Mouse (Mus musculus): ENCODE results near the gene Fgfr2.
"Not testable (repeated sequence)": the region's sequence is repeated elsewhere in the genome, so short reads cannot be mapped to it uniquely, and the experiment has no call there.

Gene Fgfr2

DNA sequence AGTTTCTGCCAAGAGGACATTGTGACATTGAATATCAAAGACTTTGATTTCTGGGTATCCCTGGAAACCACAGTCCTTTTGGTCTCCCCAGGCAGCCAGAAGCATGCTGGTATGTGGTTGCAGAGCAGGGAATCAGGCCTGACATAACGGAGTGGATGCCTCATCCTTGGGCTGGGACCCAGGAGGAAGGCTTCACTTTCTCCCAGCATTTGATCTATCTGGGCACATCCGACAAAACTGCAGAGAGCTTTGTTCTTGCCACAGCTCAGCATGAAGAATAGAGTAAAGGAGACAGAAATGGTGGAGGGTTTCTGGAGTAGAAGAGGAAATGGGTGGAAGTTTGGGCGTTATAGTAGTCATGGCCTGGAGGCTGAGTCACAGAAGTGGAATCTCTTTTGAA, 1990.0 kb downstream of the Fgfr2 start:
- DNase-seq (ENCODE audit: low spot score), result no peak

GRCm38 (mm10) chr7:131130021-131130420, 1993.1 kb downstream of the Fgfr2 start:
- DNase-seq (ENCODE audit: low spot score), result no peak

DNA sequence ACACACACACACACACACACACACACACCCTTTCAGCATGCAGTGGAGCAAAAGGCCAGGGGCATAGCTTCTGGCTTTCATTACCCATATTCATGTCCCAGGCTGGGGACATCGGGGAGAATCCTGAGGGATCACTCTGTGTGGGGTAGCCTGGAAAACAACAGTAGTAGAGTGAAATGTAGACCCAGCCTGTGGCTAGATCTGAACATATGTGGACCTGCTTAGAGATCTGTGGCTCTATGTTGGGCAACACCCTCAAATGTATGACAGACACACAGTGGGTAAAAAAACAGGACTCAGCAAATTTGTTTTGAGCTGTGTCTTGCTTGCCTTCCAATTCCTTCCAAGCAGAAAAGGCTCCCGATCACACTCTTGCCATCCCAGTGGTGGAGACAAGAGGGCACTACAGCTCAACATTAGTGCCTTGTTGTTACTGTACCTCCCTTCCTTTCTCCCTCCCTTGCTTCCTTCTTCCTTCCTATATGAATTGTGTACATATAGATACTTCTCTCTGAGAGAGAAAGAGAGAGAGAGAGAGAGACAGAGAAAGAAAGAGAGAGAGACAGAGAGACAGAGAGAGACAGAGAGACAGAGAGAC, 2000.8 kb downstream of the Fgfr2 start:
- DNase-seq (ENCODE audit: low spot score), result no peak

- DNase-seq (ENCODE audit: low spot score), result no peak
Measured at GRCm38 (mm10) chr7:131114434-131114833, 2008.7 kb downstream of the Fgfr2 start.

DNA sequence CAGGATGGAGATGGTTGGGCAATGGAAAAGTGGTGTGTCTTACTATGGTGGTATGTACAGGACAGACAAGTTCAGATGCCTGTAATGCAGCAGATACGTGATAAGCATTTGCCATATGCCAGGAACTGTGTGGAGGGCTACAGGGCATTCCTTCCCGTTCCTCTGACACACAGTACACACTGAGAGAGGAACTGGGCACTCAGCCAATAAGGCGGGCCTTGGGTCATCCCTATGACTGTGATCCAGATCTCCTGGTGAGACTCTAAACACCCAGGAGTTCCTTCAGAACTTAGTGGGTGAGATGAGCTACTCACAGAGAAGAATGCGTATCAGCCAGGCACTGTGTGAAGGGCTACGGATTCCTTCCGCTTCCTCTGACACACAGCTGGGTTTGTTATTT, 2009.5 kb downstream of the Fgfr2 start:
- DNase-seq (ENCODE audit: low spot score), result no peak

- DNase-seq (ENCODE audit: low spot score), result peak; percentile 5
Measured at GRCm38 (mm10) chr7:131112486-131112885, 2010.7 kb downstream of the Fgfr2 start.

DNA sequence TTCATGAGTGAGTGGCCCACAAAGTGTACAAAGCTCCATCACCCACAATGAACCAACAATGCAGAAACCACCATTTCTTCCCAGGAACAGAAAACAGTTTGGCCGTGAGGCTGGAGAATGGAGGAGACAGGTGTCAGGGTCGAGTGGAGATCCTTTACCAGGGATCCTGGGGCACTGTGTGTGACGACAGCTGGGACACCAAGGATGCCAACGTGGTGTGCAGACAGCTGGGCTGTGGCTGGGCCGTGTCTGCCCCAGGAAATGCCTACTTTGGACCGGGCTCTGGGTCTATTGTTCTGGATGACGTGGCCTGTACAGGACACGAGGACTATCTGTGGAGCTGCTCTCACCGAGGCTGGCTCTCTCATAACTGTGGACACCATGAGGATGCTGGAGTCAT, 2040.7 kb downstream of the Fgfr2 start:
- DNase-seq (ENCODE audit: low spot score), result not testable (repeated sequence)

DNA sequence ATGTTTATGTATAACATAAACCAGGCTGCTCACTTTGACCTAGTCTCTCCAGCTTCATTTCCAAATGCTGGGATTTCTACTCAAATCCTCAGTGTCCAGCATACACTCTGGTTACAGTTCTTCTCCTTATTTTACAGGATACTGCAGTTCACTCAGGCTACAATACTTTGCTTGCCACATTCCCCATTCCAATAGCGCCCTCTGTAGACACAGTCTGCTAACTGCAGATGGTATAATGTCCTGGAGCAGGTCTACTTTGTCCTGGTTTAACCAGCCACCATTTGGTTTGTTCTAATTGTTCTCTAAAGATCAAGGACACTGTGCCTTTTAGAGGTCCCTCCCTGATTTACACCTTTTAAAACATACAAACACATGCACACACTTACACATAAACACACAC, 2047.2 kb downstream of the Fgfr2 start:
- DNase-seq (ENCODE audit: low spot score), result peak; percentile 45

DNA sequence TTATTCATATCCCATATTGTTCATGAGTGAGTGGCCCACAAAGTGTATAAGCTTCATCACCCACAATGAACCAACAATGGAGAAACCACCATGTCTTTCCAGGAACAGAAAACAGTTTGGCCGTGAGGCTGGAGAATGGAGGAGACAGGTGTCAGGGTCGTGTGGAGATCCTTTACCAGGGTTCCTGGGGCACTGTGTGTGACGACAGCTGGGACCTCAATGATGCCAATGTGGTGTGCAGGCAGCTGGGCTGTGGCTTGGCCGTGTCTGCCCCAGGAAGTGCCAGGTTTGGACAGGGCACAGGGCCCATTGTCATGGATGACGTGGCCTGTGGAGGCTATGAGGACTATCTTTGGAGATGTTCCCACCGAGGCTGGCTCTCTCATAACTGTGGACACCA, 2049.1 kb downstream of the Fgfr2 start:
- not testable (repeated sequence) for DNase-seq (ENCODE audit: low spot score)

DNA sequence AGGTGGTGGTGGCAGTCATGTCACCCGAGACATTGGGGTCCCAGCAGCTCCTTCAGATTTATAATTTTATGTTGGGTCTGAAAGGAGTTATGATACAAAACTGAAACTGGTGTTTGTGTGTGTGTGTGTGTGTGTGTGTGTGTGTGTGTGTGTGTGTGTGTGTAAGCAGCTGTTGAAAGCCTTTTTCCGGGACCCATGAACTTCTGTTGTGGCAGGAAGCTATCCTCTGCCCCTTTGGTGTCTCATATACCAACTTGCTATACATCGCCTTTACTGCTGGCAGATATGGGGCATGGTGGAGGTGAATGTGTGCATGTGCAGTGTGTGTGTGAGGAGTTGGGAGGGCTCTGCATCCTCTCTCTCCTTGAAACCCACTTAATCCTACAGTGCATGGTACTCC, 2049.7 kb downstream of the Fgfr2 start:
- DNase-seq (ENCODE audit: low spot score), result peak; percentile 76

DNA sequence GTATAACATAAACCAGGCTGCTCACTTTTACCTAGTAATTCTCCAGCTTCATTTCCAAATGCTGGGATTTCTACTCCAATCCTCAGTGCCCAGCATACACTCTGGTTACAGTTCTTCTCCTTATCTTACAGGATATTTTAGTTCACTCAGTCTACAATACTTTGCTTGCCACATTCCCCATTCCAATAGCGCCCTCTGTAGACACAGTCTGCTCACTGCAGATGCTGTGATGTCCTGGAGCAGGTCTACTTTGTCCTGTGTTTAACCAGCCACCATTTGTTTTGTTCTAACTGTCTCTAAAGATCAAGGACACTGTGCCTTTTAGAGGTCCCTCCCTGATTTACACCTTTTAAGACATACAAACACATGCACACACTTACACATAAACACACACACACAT, 2055.0 kb downstream of the Fgfr2 start:
- DNase-seq (ENCODE audit: low spot score), result peak; percentile 66

GRCm38 (mm10) chr7:131062541-131062940, 2060.6 kb downstream of the Fgfr2 start:
- DNase-seq (ENCODE audit: low spot score), result no peak

DNA sequence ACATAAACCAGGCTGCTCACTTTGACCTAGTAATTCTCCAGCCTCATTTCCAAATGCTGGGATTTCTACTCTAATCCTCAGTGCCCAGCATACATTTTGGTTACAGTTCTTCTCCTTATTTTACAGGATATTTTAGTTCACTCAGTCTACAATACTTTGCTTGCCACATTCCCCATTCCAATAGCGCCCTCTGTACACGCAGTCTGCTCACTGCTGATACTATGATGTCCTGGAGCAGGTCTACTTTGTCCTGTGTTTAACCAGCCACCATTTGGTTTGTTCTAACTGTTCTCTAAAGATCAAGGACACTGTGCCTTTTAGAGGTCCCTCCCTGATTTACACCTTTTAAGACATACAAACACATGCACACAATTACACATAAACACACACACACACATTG, 2063.3 kb downstream of the Fgfr2 start:
- DNase-seq (ENCODE audit: low spot score), result peak; percentile 28

DNA sequence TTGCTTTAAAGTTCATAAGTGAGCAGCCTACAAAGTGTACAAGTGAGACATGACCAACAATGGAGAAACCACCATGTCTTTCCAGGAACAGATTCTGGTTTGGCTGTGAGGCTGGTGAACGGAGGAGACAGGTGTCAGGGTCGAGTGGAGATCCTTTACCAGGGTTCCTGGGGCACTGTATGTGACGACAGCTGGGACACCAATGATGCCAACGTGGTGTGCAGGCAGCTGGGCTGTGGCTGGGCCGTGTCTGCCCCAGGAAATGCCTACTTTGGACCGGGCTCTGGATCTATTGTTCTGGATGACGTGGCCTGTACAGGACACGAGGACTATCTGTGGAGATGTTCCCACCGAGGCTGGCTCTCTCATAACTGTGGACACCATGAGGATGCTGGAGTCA, 2065.2 kb downstream of the Fgfr2 start:
- not testable (repeated sequence) for DNase-seq (ENCODE audit: low spot score)

GRCm38 (mm10) chr7:131054808-131055370, 2068.3 kb downstream of the Fgfr2 start:
- DNase-seq (ENCODE audit: low spot score), result peak; percentile 68

GRCm38 (mm10) chr7:131049829-131050228, 2073.3 kb downstream of the Fgfr2 start:
- not testable (repeated sequence) for DNase-seq (ENCODE audit: low spot score)

DNA sequence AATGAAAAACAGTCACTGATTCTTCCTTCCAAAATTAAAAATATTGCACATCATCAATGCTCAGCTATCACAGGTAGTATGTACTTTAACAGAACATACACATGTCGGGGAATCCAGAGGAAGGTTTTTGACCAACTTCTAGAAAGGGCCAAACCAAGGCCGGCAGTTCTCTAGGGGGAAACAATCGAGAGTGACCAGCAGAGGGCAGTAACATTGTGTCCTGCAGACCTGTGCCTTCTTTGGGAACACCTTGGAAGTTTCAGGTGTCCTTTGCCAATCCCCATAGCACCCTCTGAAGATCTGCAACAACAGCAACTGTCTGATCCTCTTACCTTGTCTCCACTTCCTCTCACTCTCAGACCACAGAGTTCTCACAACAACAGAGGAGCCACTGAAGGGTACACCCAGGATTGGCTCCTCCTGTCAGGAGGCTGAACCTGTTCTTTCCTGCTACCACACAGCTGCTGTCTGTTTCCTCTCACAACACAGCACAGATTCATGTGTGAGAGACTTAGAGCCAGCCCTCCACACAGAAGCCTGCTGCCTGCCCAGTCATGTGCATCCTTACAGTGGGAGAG, 2077.8 kb downstream of the Fgfr2 start:
- DNase-seq (ENCODE audit: low spot score), result peak; percentile 77

DNA sequence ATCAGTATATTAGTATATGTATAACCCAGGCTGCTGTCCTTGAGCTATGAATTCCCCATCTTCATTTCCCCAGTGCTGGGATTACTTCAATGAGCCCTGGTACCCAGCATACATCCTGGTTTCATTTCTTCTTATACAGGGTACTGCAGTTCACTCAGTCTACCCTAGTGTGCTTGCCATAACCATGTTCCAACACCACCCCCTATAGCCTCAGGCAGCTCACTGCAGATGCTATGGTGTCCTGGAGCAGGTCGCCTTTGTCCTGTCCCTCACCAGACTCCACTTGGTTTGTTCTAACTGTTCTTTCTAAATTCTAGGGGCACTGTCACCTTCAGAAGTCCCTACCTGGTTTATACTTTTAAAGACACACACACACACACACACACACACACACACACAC, 2080.5 kb downstream of the Fgfr2 start:
- DNase-seq (ENCODE audit: low spot score), result peak; percentile 12

- DNase-seq (ENCODE audit: low spot score), result not testable (repeated sequence)
Measured at GRCm38 (mm10) chr7:131040760-131041159, 2082.4 kb downstream of the Fgfr2 start.

GRCm38 (mm10) chr7:131037083-131037482, 2086.1 kb downstream of the Fgfr2 start:
- no peak for DNase-seq (ENCODE audit: low spot score)

GRCm38 (mm10) chr7:131036396-131036795, 2086.8 kb downstream of the Fgfr2 start:
- peak; percentile 57 for DNase-seq (ENCODE audit: low spot score)

- DNase-seq (ENCODE audit: low spot score), result no peak
Measured at GRCm38 (mm10) chr7:131031755-131032154, 2091.4 kb downstream of the Fgfr2 start, which contains the start of gene Dmbt1. Gene Dmbt1 (plus strand): TSS chr7:131032053.

- no peak for DNase-seq (ENCODE audit: low spot score)
Measured at GRCm38 (mm10) chr7:131027557-131027956, 2095.6 kb downstream of the Fgfr2 start.

DNA sequence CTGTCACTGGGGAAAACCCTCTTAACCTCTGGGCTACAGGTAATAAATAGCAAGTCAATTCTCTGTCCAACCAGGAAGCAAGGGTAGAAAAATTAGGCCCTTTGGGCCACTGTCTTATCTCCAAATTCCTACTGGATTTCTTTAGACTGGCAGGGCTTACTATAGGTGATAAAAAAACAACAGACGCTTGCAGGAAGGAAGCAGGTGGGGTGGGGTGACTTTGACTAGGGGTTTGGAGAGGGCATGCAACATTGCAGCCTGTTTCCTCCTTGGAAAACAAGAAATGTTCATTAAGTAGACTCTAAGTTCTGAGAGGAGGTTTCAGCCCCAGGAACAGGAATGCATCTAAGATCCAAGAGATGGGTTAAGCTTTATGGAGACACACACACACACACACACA, 2098.3 kb downstream of the Fgfr2 start:
- no peak for DNase-seq (ENCODE audit: low spot score)

Measured in T-cell, adult 2 months (primary cell).